Mouse (Mus musculus): Measurements from ENCODE around the gene March9.
A peak's percentile ranks its signal among the peaks of the same experiment; 100 is the strongest.
"Not testable (repeated sequence)": the region's sequence is repeated elsewhere in the genome, so short reads cannot be mapped to it uniquely, and the experiment has no call there.

The March9 gene

GRCm38 (mm10) chr10:127063239-127063872 is 3.4 kb upstream of the March9 start, which contains the start of gene Cdk4:
TSS of gene Cdk4 (plus strand) at chr10:127063534.
- DNase-seq (ENCODE audit: low read depth, low spot score), result peak; percentile 99

GRCm38 (mm10) chr10:127062503-127062902 is 2.5 kb upstream of the March9 start:
- no peak for DNase-seq (ENCODE audit: low read depth, low spot score)

- not testable (repeated sequence) for DNase-seq (ENCODE audit: low read depth, low spot score)
Measured at GRCm38 (mm10) chr10:127062101-127062500, 2.1 kb upstream of the March9 start.

GRCm38 (mm10) chr10:127061513-127061912 is 1.5 kb upstream of the March9 start:
- DNase-seq (ENCODE audit: low read depth, low spot score), result no peak

GRCm38 (mm10) chr10:127061085-127061484 is 1.1 kb upstream of the March9 start:
- no peak for DNase-seq (ENCODE audit: low read depth, low spot score)

- peak; percentile 27 for DNase-seq (ENCODE audit: low read depth, low spot score)
Measured at GRCm38 (mm10) chr10:127059174-127059967, 613 bp downstream of the March9 start.

- peak; percentile 37 for DNase-seq (ENCODE audit: low read depth, low spot score)
Measured at GRCm38 (mm10) chr10:127058708-127059107, 1.3 kb downstream of the March9 start.

- peak; percentile 84 for DNase-seq (ENCODE audit: low read depth, low spot score)
Measured at GRCm38 (mm10) chr10:127058161-127058560, 1.8 kb downstream of the March9 start.

- DNase-seq (ENCODE audit: low read depth, low spot score), result no peak
Measured at GRCm38 (mm10) chr10:127056490-127056889, 3.5 kb downstream of the March9 start.

GRCm38 (mm10) chr10:127055406-127055805 is 4.6 kb downstream of the March9 start:
- DNase-seq (ENCODE audit: low read depth, low spot score), result peak; percentile 65

GRCm38 (mm10) chr10:127054646-127055045 is 5.3 kb downstream of the March9 start:
- DNase-seq (ENCODE audit: low read depth, low spot score), result no peak

- no peak for DNase-seq (ENCODE audit: low read depth, low spot score)
Measured at GRCm38 (mm10) chr10:127050119-127050474, 9.9 kb downstream of the March9 start.

GRCm38 (mm10) chr10:127049395-127050118 is 10.4 kb downstream of the March9 start:
- no peak for DNase-seq (ENCODE audit: low read depth, low spot score)

- no peak for DNase-seq (ENCODE audit: low read depth, low spot score)
Measured at GRCm38 (mm10) chr10:127048608-127049394, 11.2 kb downstream of the March9 start.

GRCm38 (mm10) chr10:127047954-127048353 is 12.0 kb downstream of the March9 start, which contains the start of gene Cyp27b1:
TSS of gene Cyp27b1 (plus strand) at chr10:127048250.
- no peak for DNase-seq (ENCODE audit: low read depth, low spot score)

- DNase-seq (ENCODE audit: low read depth, low spot score), result no peak
Measured at GRCm38 (mm10) chr10:127043187-127043586, 16.8 kb downstream of the March9 start.

GRCm38 (mm10) chr10:127042468-127043115 is 17.4 kb downstream of the March9 start:
- peak; percentile 41 for DNase-seq (ENCODE audit: low read depth, low spot score)

- peak; percentile 96 for DNase-seq (ENCODE audit: low read depth, low spot score)
Measured at GRCm38 (mm10) chr10:127041774-127042338, 18.1 kb downstream of the March9 start.

GRCm38 (mm10) chr10:127041274-127041766 is 18.7 kb downstream of the March9 start, which contains the start of the genes Mettl1 and Eef1akmt3:
TSS of gene Mettl1 (plus strand) at chr10:127041414.
TSS of gene Eef1akmt3 (minus strand) at chr10:127041513.
- no peak for DNase-seq (ENCODE audit: low read depth, low spot score)

- no peak for DNase-seq (ENCODE audit: low read depth, low spot score)
Measured at GRCm38 (mm10) chr10:127040569-127041214, 19.3 kb downstream of the March9 start.
